Mouse (Mus musculus): Measurements from ENCODE around the gene Cyp4f39. TPM values are rescaled to one million over a fixed set of nuclear protein-coding genes. Genes with fewer than 3 reads are reported as not detected.
A peak's percentile ranks its signal among the peaks of the same experiment; 100 is the strongest.

Gene Cyp4f39
- 0.46 and 0.98 TPM in 2 replicates for polyA plus RNA-seq (2014; fragmentation: Nextera tagmentation; extraction: Ambion mirVana)

- Histone ChIP-seq H3K27ac (replicated peaks; ENCODE audit: low read depth, low read length) (no peak within 1 kb of the TSS), H3K4me1 (ENCODE audit: control insufficient read depth, insufficient read depth, low read length) (no peaks in the 10 kb centered on the region), H3K27me3 (ENCODE audit: control insufficient read depth, insufficient read depth, low read length) (no peaks in the 10 kb centered on the region), H3K4me2 (ENCODE audit: low read depth, low read length) (peak within 1 kb of the TSS; percentile 59), H3K9me3 (replicated peaks; ENCODE audit: control insufficient read depth, low read length) (no peaks in the 10 kb centered on the region), H3K36me3 (replicated peaks; ENCODE audit: control insufficient read depth, insufficient read depth, low read depth, low read length) (no peaks in the 10 kb centered on the region), H3K9ac (replicated peaks; ENCODE audit: low read length) (no peak within 1 kb of the TSS), H3K4me3 (ENCODE audit: low read depth, low read length) (peak within 1 kb of the TSS; percentile 15; the same call in 1 of the 2 replicates)
- ATAC-seq (replicated peaks; ENCODE audit: insufficient number of reproducible peaks, low FRiP score, low TSS enrichment, low read depth) (peak; percentile 65; the same call in 1 of the 2 replicates), DNase-seq (ENCODE audit: low spot score) (peak; percentile 70)
- 1% methylated on average over 16 of the region's 19 CpGs for WGBS
Observed at GRCm38 (mm10) chr17:32452482-32452881, at the start of gene Cyp4f39. TSS of gene Cyp4f39 (plus strand) at chr17:32452723.

- Histone ChIP-seq H3K4me1 (ENCODE audit: control insufficient read depth, insufficient read depth, low read length) (no peaks in the 10 kb centered on the region), H3K27me3 (ENCODE audit: control insufficient read depth, insufficient read depth, low read length) (peaks cover 6% of the 10 kb centered on the region), H3K4me2 (ENCODE audit: low read depth, low read length) (no peak overlapping the region), H3K4me3 (ENCODE audit: low read depth, low read length) (no peak overlapping the region), H3K9ac (replicated peaks; ENCODE audit: low read length) (no peak overlapping the region), H3K36me3 (replicated peaks; ENCODE audit: control insufficient read depth, insufficient read depth, low read depth, low read length) (no peaks in the 10 kb centered on the region), H3K27ac (replicated peaks; ENCODE audit: low read depth, low read length) (no peak overlapping the region), H3K9me3 (replicated peaks; ENCODE audit: control insufficient read depth, low read length) (no peaks in the 10 kb centered on the region)
- 76% methylated on average over 11 of the region's 11 CpGs for WGBS
- ATAC-seq (replicated peaks; ENCODE audit: insufficient number of reproducible peaks, low FRiP score, low TSS enrichment, low read depth), result no peak
- DNase-seq (ENCODE audit: low spot score), result no peak
Observed at GRCm38 (mm10) chr17:32402779-32403157, 49.8 kb upstream of the Cyp4f39 start.

- Histone ChIP-seq H3K4me2 (ENCODE audit: low read depth, low read length) (no peak within 1 kb of the TSS), H3K27ac (replicated peaks; ENCODE audit: low read depth, low read length) (no peak within 1 kb of the TSS), H3K4me1 (ENCODE audit: control insufficient read depth, insufficient read depth, low read length) (no peaks in the 10 kb centered on the region), H3K27me3 (ENCODE audit: control insufficient read depth, insufficient read depth, low read length) (no peaks in the 10 kb centered on the region; the same call in none of the 2 replicates), H3K9me3 (replicated peaks; ENCODE audit: control insufficient read depth, low read length) (no peaks in the 10 kb centered on the region), H3K36me3 (replicated peaks; ENCODE audit: control insufficient read depth, insufficient read depth, low read depth, low read length) (no peaks in the 10 kb centered on the region), H3K9ac (replicated peaks; ENCODE audit: low read length) (no peak within 1 kb of the TSS), H3K4me3 (ENCODE audit: low read depth, low read length) (no peak within 1 kb of the TSS)
- DNase-seq (ENCODE audit: low spot score), result no peak
- WGBS, result 75% methylated on average over 8 of the region's 8 CpGs
- no peak for ATAC-seq (replicated peaks; ENCODE audit: insufficient number of reproducible peaks, low FRiP score, low TSS enrichment, low read depth)
Observed at GRCm38 (mm10) chr17:32403417-32403816, 49.1 kb upstream of the Cyp4f39 start, which contains the start of gene Rasal3. TSS of gene Rasal3 (minus strand) at chr17:32403583.

DNA sequence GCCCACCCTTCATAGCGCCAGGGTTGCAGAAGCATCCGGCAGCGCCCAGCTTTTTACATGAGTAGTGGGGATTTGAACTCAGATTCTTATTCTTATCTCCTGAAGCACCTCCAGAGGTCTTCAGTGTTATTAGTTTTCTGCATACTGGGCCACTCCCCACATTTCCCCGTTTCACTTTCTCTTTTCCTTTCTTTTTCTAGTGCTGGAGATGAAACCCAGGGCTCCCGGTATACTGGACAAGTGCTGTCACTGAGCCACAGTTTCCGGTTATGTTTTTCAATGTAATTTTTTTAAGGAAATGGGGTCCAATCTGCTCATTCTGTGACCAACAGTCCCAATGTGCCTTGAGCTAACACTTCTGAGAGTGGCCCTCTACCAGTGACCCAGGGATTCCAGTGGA lies 40.6 kb upstream of the Cyp4f39 start:
- 89% methylated on average over 6 of the region's 6 CpGs for WGBS
- H3K9ac ChIP-seq (replicated peaks; ENCODE audit: low read length), result no peak overlapping the region
- H3K36me3 ChIP-seq (replicated peaks; ENCODE audit: control insufficient read depth, insufficient read depth, low read depth, low read length), result no peaks in the 10 kb centered on the region
- no peak overlapping the region for H3K27ac ChIP-seq (replicated peaks; ENCODE audit: low read depth, low read length)
- no peak overlapping the region for H3K4me2 ChIP-seq (ENCODE audit: low read depth, low read length)
- H3K4me1 ChIP-seq (ENCODE audit: control insufficient read depth, insufficient read depth, low read length), result no peaks in the 10 kb centered on the region
- H3K27me3 ChIP-seq (ENCODE audit: control insufficient read depth, insufficient read depth, low read length), result peaks cover 3% of the 10 kb centered on the region; the same call in 1 of the 2 replicates
- ATAC-seq (replicated peaks; ENCODE audit: insufficient number of reproducible peaks, low FRiP score, low TSS enrichment, low read depth) (no peak), DNase-seq (ENCODE audit: low spot score) (no peak)
- H3K9me3 ChIP-seq (replicated peaks; ENCODE audit: control insufficient read depth, low read length), result no peaks in the 10 kb centered on the region
- H3K4me3 ChIP-seq (ENCODE audit: low read depth, low read length), result no peak overlapping the region

DNA sequence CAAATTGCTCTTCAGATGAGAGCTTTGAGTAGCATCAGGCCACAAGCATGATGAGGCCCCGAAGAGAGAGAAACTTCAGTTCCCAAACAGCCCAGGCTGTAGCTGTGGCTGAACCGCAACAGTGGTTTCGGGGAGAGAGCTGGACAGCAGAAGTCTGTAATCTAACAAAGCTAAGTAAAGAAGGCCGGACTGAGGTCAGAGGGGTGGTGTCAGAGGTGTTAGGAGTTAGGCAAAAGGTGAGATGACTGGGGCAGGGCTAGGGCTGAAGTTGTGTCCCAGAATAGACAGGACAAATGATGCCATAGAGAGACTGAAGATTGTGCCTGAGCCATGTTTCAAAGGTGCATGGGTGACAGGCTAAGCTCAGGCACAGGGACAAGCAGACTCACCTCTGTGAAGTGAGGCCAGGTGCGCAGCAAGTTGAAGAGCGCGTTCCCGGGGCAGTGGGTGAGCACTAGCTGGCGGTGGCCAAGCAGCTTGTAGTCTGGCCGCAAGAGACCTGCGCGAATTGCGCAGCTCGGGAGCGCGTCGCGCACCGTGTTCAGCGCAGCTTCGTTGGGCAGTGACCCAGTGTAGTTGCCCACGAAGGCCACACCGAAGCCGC lies 37.0 kb upstream of the Cyp4f39 start:
- ATAC-seq (replicated peaks; ENCODE audit: insufficient number of reproducible peaks, low FRiP score, low TSS enrichment, low read depth), result no peak
- no peak for DNase-seq (ENCODE audit: low spot score)
- Histone ChIP-seq H3K9me3 (replicated peaks; ENCODE audit: control insufficient read depth, low read length) (no peaks in the 10 kb centered on the region), H3K4me1 (ENCODE audit: control insufficient read depth, insufficient read depth, low read length) (no peaks in the 10 kb centered on the region), H3K4me3 (ENCODE audit: low read depth, low read length) (no peak overlapping the region), H3K36me3 (replicated peaks; ENCODE audit: control insufficient read depth, insufficient read depth, low read depth, low read length) (no peaks in the 10 kb centered on the region), H3K27me3 (ENCODE audit: control insufficient read depth, insufficient read depth, low read length) (peaks cover 3% of the 10 kb centered on the region; the same call in 1 of the 2 replicates), H3K9ac (replicated peaks; ENCODE audit: low read length) (no peak overlapping the region), H3K4me2 (ENCODE audit: low read depth, low read length) (no peak overlapping the region), H3K27ac (replicated peaks; ENCODE audit: low read depth, low read length) (no peak overlapping the region)
- 37% methylated on average over 24 of the region's 24 CpGs for WGBS

GRCm38 (mm10) chr17:32416771-32417170 lies 35.8 kb upstream of the Cyp4f39 start:
- Histone ChIP-seq H3K9ac (replicated peaks; ENCODE audit: low read length) (no peak overlapping the region), H3K27ac (replicated peaks; ENCODE audit: low read depth, low read length) (no peak overlapping the region), H3K9me3 (replicated peaks; ENCODE audit: control insufficient read depth, low read length) (no peaks in the 10 kb centered on the region), H3K4me3 (ENCODE audit: low read depth, low read length) (no peak overlapping the region), H3K36me3 (replicated peaks; ENCODE audit: control insufficient read depth, insufficient read depth, low read depth, low read length) (no peaks in the 10 kb centered on the region), H3K27me3 (ENCODE audit: control insufficient read depth, insufficient read depth, low read length) (peaks cover 3% of the 10 kb centered on the region; the same call in 1 of the 2 replicates), H3K4me2 (ENCODE audit: low read depth, low read length) (no peak overlapping the region), H3K4me1 (ENCODE audit: control insufficient read depth, insufficient read depth, low read length) (no peaks in the 10 kb centered on the region)
- 93% methylated on average over 14 of the region's 14 CpGs for WGBS
- ATAC-seq (replicated peaks; ENCODE audit: insufficient number of reproducible peaks, low FRiP score, low TSS enrichment, low read depth) (no peak), DNase-seq (ENCODE audit: low spot score) (no peak)

GRCm38 (mm10) chr17:32419989-32420388 lies 32.5 kb upstream of the Cyp4f39 start:
- WGBS, result 76% methylated on average over 2 of the region's 2 CpGs
- Histone ChIP-seq H3K27ac (replicated peaks; ENCODE audit: low read depth, low read length) (no peak overlapping the region), H3K9me3 (replicated peaks; ENCODE audit: control insufficient read depth, low read length) (no peaks in the 10 kb centered on the region), H3K4me2 (ENCODE audit: low read depth, low read length) (no peak overlapping the region), H3K27me3 (ENCODE audit: control insufficient read depth, insufficient read depth, low read length) (peaks cover 2% of the 10 kb centered on the region; the same call in 1 of the 2 replicates), H3K36me3 (replicated peaks; ENCODE audit: control insufficient read depth, insufficient read depth, low read depth, low read length) (no peaks in the 10 kb centered on the region), H3K9ac (replicated peaks; ENCODE audit: low read length) (no peak overlapping the region), H3K4me3 (ENCODE audit: low read depth, low read length) (no peak overlapping the region), H3K4me1 (ENCODE audit: control insufficient read depth, insufficient read depth, low read length) (no peaks in the 10 kb centered on the region)
- ATAC-seq (replicated peaks; ENCODE audit: insufficient number of reproducible peaks, low FRiP score, low TSS enrichment, low read depth) (no peak), DNase-seq (ENCODE audit: low spot score) (no peak)

DNA sequence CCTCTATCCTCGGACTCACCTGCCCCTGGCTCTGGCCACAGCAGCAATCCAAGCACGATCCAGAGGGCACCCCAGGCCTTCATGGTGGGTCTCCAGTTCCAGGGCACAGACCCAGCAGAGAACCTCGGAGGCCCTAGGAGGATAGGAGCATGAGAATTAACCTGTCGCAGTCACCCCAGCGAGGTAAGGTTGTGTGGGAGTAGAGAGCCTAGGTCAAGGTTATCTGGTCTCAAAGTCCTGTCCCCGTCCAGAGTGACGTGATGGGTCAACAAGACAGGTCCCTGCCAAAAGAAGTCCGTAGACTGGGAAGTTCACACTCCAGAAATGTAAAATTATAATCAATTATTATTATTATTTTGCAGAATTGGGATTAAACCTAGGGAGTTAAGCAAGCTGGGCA lies 31.7 kb upstream of the Cyp4f39 start:
- Histone ChIP-seq H3K4me1 (ENCODE audit: control insufficient read depth, insufficient read depth, low read length) (no peaks in the 10 kb centered on the region), H3K4me3 (ENCODE audit: low read depth, low read length) (no peak overlapping the region), H3K9me3 (replicated peaks; ENCODE audit: control insufficient read depth, low read length) (no peaks in the 10 kb centered on the region), H3K27ac (replicated peaks; ENCODE audit: low read depth, low read length) (no peak overlapping the region), H3K4me2 (ENCODE audit: low read depth, low read length) (no peak overlapping the region), H3K9ac (replicated peaks; ENCODE audit: low read length) (no peak overlapping the region), H3K36me3 (replicated peaks; ENCODE audit: control insufficient read depth, insufficient read depth, low read depth, low read length) (no peaks in the 10 kb centered on the region), H3K27me3 (ENCODE audit: control insufficient read depth, insufficient read depth, low read length) (no peaks in the 10 kb centered on the region; the same call in 1 of the 2 replicates)
- WGBS, result 86% methylated on average over 8 of the region's 8 CpGs
- no peak for ATAC-seq (replicated peaks; ENCODE audit: insufficient number of reproducible peaks, low FRiP score, low TSS enrichment, low read depth)
- DNase-seq (ENCODE audit: low spot score), result no peak

Measured in embryonic facial prominence, embryonic 11.5 days (tissue).